Mouse (Mus musculus) CH12.LX (cell line): ENCODE results near the gene Reck.

Source experiments
- CTCF ChIP-seq, 2 experiments: IDR thresholded peaks in 1 of 2; conservative IDR thresholded peaks in 1 of 2; 2 replicates each; pipeline ENCODE4 v1.5.1; 2011 to 2012; ENCODE audit warnings: low read depth in 2 of 2, low read length in 2 of 2, improper control_type of control experiment in 1 of 2, inconsistent platforms in 1 of 2, mild to moderate bottlenecking in 1 of 2, moderate library complexity in 1 of 2
- JUND ChIP-seq: conservative IDR thresholded peaks from 2 replicates; pipeline ENCODE4 v1.6.1; 2011; ENCODE audit warnings: low read depth, low read length, improper control_type of control experiment
- MAFK ChIP-seq: IDR thresholded peaks from 2 replicates; pipeline ENCODE4 v1.6.1; 2011; ENCODE audit warnings: low read length, improper control_type of control experiment; ENCODE audit not compliant: insufficient replicate concordance
- MXI1 ChIP-seq: IDR thresholded peaks from 2 replicates; pipeline ENCODE4 v1.6.1; 2011; ENCODE audit warnings: mild to moderate bottlenecking, low read depth, low read length, improper control_type of control experiment
- POLR2A ChIP-seq: IDR thresholded peaks from 2 replicates; pipeline ENCODE4 v1.6.1; 2011; ENCODE audit warnings: low read depth, mild to moderate bottlenecking, improper control_type of control experiment, low read length
- SIN3A ChIP-seq: IDR thresholded peaks from 2 replicates; pipeline ENCODE4 v1.6.1; 2012; ENCODE audit warnings: low read length, improper control_type of control experiment, inconsistent platforms
- TCF12 ChIP-seq: IDR thresholded peaks from 2 replicates; pipeline ENCODE4 v1.6.1; 2014; ENCODE audit warnings: low read depth, mild to moderate bottlenecking, inconsistent platforms, low read length, improper control_type of control experiment
- UBTF ChIP-seq: IDR thresholded peaks from 2 replicates; pipeline ENCODE4 v1.6.1; 2012; ENCODE audit warnings: low read depth, mild to moderate bottlenecking, inconsistent platforms, low read length, improper control_type of control experiment, moderate library complexity
- ZKSCAN1 ChIP-seq: IDR thresholded peaks from 2 replicates; pipeline ENCODE4 v1.6.1; 2012; ENCODE audit warnings: low read depth, inconsistent platforms, low read length, improper control_type of control experiment, borderline replicate concordance

- TF ChIP-seq TCF12, result no peak
- no peak for TF ChIP-seq ZKSCAN1
- no peak for TF ChIP-seq MXI1
- TF ChIP-seq POLR2A, result no peak
- no peak for TF ChIP-seq UBTF
- TF ChIP-seq SIN3A, result no peak
- TF ChIP-seq MAFK, result no peak
- TF ChIP-seq CTCF (conservative IDR thresholded peaks at IDR 0.05 in 1 of 2, IDR thresholded peaks at IDR 0.05 in 1 of 2; ENCODE audit: low read depth in 2 of 2, low read length in 2 of 2), result no peak
- no peak for TF ChIP-seq JUND
These were observed 829 bp upstream of the Reck start for GRCm38 (mm10) chr4:43874501-43874900.
